Mouse (Mus musculus) intestine, embryonic 14.5 days (tissue): ENCODE measurements around the gene Gm19684. TPM values are rescaled to one million over a fixed set of nuclear protein-coding genes. Genes with fewer than 3 reads are reported as not detected.
"Not testable (repeated sequence)": the region's sequence is repeated elsewhere in the genome, so short reads cannot be mapped to it uniquely, and the experiment has no call there.

Experiments
- ATAC-seq: fragments of 200-750 bp; cut with Nextera tagmentation; replicated peaks from 2 replicates; pipeline ENCODE4 v1.8.0; 2017; ENCODE audit warnings: low read depth, moderate number of reproducible peaks, moderate TSS enrichment, moderate library complexity; ENCODE audit not compliant: low FRiP score, low TSS enrichment
- DNase-seq: peaks from one replicate; pipeline ENCODE4 v3.0.0-alpha.2; 2018; ENCODE audit warnings: low spot score
- H3K27ac ChIP-seq: fragments of 300-500 bp; sonication (generic); 2 replicates; pipeline ENCODE4 v1.5.1; 2014; ENCODE audit warnings: low read depth, mild to moderate bottlenecking, control low read depth
- H3K27me3 ChIP-seq: fragments of 300-500 bp; sonication (generic); replicated peaks from 2 replicates; pipeline ENCODE4 v1.6.1; 2014; ENCODE audit warnings: low read length, control low read depth; ENCODE audit not compliant: control insufficient read depth, insufficient read depth
- H3K36me3 ChIP-seq: fragments of 300-500 bp; sonication (generic); 2 replicates; pipeline ENCODE4 v1.6.1; 2014; ENCODE audit warnings: low read length, control low read depth; ENCODE audit not compliant: control insufficient read depth, insufficient read depth
- H3K4me1 ChIP-seq: fragments of 300-500 bp; sonication (generic); replicated peaks from 2 replicates; pipeline ENCODE4 v1.6.1; 2014; ENCODE audit warnings: low read length, control low read depth, mixed read lengths; ENCODE audit not compliant: control insufficient read depth, insufficient read depth
- H3K4me2 ChIP-seq: fragments of 300-500 bp; sonication (generic); 2 replicates; pipeline ENCODE4 v1.6.1; 2014; ENCODE audit warnings: low read length
- H3K4me3 ChIP-seq: fragments of 300-500 bp; sonication (generic); 2 replicates; pipeline ENCODE4 v1.5.1; 2014; ENCODE audit warnings: low read depth, low read length, control low read depth, mixed read lengths
- H3K9ac ChIP-seq: fragments of 300-500 bp; sonication (generic); 2 replicates; pipeline ENCODE4 v1.6.1; 2014; ENCODE audit warnings: mild to moderate bottlenecking, low read length
- H3K9me3 ChIP-seq: fragments of 300-500 bp; sonication (generic); 2 replicates; pipeline ENCODE4 v1.6.1; 2016; ENCODE audit warnings: low read length, control low read depth; ENCODE audit not compliant: control insufficient read depth
- WGBS: fragments of 180-500 bp; shearing (Covaris S2); extraction: QIAGEN DNeasy Blood & Tissue Kit; methylation state at CpG from one replicate; pipeline ENCODE4 v1.1.7; 2014; 5-methylcytosine and 5-hydroxymethylcytosine counted together
- polyA plus RNA-seq: library from polyadenylated mRNA; unstranded; fragments of >200 nt; fragmentation: Nextera tagmentation; extraction: Ambion mirVana; gene quantifications from 2 replicates; pipeline ENCODE4 v1.2.1, GENCODE M21; 2014

Gene Gm19684
- polyA plus RNA-seq, 1 experiment from 2014 or later = not detected

GRCm38 (mm10) chr17:36145111-36145860 lies 23.8 kb downstream of the Gm19684 start:
- Histone ChIP-seq H3K27me3 (peaks cover 58% of the 10 kb centered on the region), H3K9ac (0 out of 2 replicates have a peak overlapping the region, but pooled peaks have one; percentile 5), H3K36me3 (no peaks in the 10 kb centered on the region), H3K9me3 (no peaks in the 10 kb centered on the region), H3K27ac (no peak overlapping the region), H3K4me2 (peak overlapping the region; percentile 50), H3K4me3 (peak overlapping the region; percentile 37), H3K4me1 (0 out of 2 replicates have a peak, but pooled peaks cover 3% of the 10 kb centered on the region)
- peak; percentile 58; the same call in 1 of the 2 replicates for ATAC-seq
- DNase-seq = peak; percentile 67
- WGBS = 3% methylated on average over 72 of the region's 78 CpGs

GRCm38 (mm10) chr17:36145861-36146156 lies 24.3 kb downstream of the Gm19684 start:
- not testable (repeated sequence) for DNase-seq, ATAC-seq, H3K27ac ChIP-seq, H3K4me1 ChIP-seq, H3K9me3 ChIP-seq, H3K9ac ChIP-seq, H3K36me3 ChIP-seq
- WGBS = 2% methylated on average over 7 of the region's 13 CpGs
- Histone ChIP-seq H3K27me3 (peaks cover 59% of the 10 kb centered on the region), H3K4me3 (peak overlapping the region; percentile 37), H3K4me2 (peak overlapping the region; percentile 50)

DNA sequence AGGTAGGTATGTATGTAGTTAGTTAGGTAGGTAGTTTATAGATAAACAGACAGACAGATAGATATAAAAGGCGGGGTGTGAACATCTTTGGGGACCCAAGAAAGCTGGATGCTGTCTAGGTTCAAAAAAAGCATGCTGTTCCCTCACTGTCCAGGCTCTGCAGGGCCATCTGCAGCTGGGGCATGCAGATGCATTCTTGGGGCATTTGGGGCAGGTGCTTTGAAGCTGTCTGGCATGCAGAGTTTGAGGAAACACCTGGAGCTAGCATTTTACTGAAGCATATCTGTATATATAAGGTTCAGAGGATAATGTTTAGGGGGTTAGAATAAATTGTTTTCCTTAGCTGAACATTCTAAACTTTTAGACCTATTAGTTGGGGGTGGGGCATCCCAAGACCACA lies 25.5 kb downstream of the Gm19684 start:
- ATAC-seq, H3K36me3 ChIP-seq, DNase-seq, H3K4me3 ChIP-seq, H3K4me2 ChIP-seq, H3K4me1 ChIP-seq, H3K27ac ChIP-seq, H3K9ac ChIP-seq, H3K9me3 ChIP-seq: not testable (repeated sequence)
- WGBS = 72% methylated on average over 1 of the region's 1 CpGs
- H3K27me3 ChIP-seq = peaks cover 52% of the 10 kb centered on the region

GRCm38 (mm10) chr17:36148468-36148867 lies 27.0 kb downstream of the Gm19684 start:
- not testable (repeated sequence) for H3K4me2 ChIP-seq, ATAC-seq, H3K36me3 ChIP-seq, H3K4me1 ChIP-seq, H3K4me3 ChIP-seq, H3K27ac ChIP-seq, H3K9ac ChIP-seq, H3K9me3 ChIP-seq
- peaks cover 45% of the 10 kb centered on the region for H3K27me3 ChIP-seq
- peak; percentile 44 for DNase-seq
- WGBS = 83% methylated on average over 5 of the region's 5 CpGs

GRCm38 (mm10) chr17:36151200-36151599 lies 29.7 kb downstream of the Gm19684 start:
- peaks cover 43% of the 10 kb centered on the region for H3K27me3 ChIP-seq
- H3K27ac ChIP-seq, DNase-seq, H3K4me3 ChIP-seq, H3K9me3 ChIP-seq, H3K36me3 ChIP-seq, ATAC-seq, H3K9ac ChIP-seq, H3K4me1 ChIP-seq, H3K4me2 ChIP-seq: not testable (repeated sequence)
- WGBS = 46% methylated on average over 4 of the region's 4 CpGs

- Histone ChIP-seq H3K27ac (no peak overlapping the region), H3K36me3 (no peaks in the 10 kb centered on the region), H3K27me3 (peaks cover 43% of the 10 kb centered on the region), H3K4me3 (no peak overlapping the region), H3K9me3 (no peaks in the 10 kb centered on the region), H3K4me2 (no peak overlapping the region), H3K4me1 (no peaks in the 10 kb centered on the region), H3K9ac (no peak overlapping the region)
- DNase-seq = no peak
- no peak for ATAC-seq
- 19% methylated on average over 3 of the region's 3 CpGs for WGBS
Measured at GRCm38 (mm10) chr17:36154271-36155149, 33.0 kb downstream of the Gm19684 start.

GRCm38 (mm10) chr17:36157782-36158181 lies 36.3 kb downstream of the Gm19684 start:
- Histone ChIP-seq H3K4me3 (peak overlapping the region; percentile 23), H3K27me3 (peaks cover 64% of the 10 kb centered on the region), H3K4me2 (peak overlapping the region; percentile 47)
- H3K4me1 ChIP-seq, H3K9me3 ChIP-seq, ATAC-seq, H3K9ac ChIP-seq, H3K36me3 ChIP-seq, H3K27ac ChIP-seq: not testable (repeated sequence)
- under 1% methylated on average over 36 of the region's 36 CpGs for WGBS
- peak; percentile 57 for DNase-seq

DNA sequence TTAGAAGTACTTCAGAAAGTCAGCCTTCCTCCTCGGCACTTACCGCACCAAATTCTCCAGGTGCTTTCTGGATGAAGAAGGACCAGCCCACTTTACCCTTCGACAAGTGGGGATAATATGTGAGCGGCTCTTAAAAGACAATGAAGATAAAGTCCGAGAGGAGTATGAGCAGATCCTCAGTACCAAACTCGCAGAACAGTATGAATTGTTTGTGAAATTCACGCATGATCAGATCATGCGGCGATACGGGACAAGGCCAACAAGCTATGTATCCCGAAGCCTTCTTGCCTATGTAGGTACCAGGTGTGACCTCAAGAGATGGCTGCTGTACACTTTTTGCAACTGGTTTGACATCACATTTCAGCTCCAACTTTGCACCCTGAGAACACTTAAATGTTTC lies 36.8 kb downstream of the Gm19684 start:
- Histone ChIP-seq H3K27me3 (peaks cover 69% of the 10 kb centered on the region), H3K4me2 (peak overlapping the region; percentile 47)
- H3K4me3 ChIP-seq, H3K9me3 ChIP-seq, H3K36me3 ChIP-seq, H3K27ac ChIP-seq, H3K9ac ChIP-seq, ATAC-seq, H3K4me1 ChIP-seq: not testable (repeated sequence)
- DNase-seq = peak; percentile 52
- WGBS = 10% methylated on average over 11 of the region's 11 CpGs
